Mouse (Mus musculus) lung, adult 2 months (tissue): ENCODE results near the gene Ncor2.

ENCODE experiments used
- CTCF ChIP-seq: fragments of 200-500 bp; IDR thresholded peaks from 2 replicates; pipeline ENCODE4 v1.5.1; 2011; ENCODE audit warnings: mild to moderate bottlenecking, low read length, control low read depth; ENCODE audit not compliant: insufficient read depth
- POLR2A ChIP-seq: fragments of 200-500 bp; IDR thresholded peaks from 2 replicates; pipeline ENCODE4 v1.6.1; 2011; ENCODE audit warnings: low read depth, mild to moderate bottlenecking, control low read depth, low read length, borderline replicate concordance; ENCODE audit errors: extremely low read depth

GRCm38 (mm10) chr5:125071919-125072318 is 107.1 kb downstream of the Ncor2 start:
- TF ChIP-seq CTCF (no peak), POLR2A (no peak)
